Mouse (Mus musculus): ENCODE results near the gene 1700001K19Rik.

DNA sequence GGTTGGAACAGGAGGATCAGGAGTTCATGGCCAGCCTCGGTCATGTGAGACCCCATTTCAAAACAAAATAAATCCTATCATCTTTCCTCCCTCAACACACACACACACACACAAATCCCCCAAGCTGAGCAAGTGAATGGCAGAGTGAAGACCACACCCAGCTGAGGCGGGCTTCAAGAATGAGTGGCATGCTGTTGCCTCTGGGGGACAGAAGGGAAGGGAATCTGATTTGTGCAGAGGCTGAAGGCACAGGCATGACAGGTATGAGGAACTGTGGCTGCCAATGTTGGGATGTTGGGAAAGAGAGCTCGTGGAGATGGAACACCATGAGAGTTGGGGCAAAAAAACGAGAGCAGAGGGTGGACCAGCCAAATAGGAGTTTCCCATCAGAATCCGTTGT, 28.9 kb upstream of the 1700001K19Rik start:
- TF ChIP-seq CTCF (conservative IDR thresholded peaks at IDR 0.05; ENCODE audit: low read length) (no peak), POU5F1 (IDR thresholded peaks at IDR 0.05; ENCODE audit: borderline replicate concordance, low read length) (no peak), NANOG (IDR thresholded peaks at IDR 0.05; ENCODE audit: borderline replicate concordance, low read length) (no peak)

Measured in E14TG2a.4 (cell line).